Mouse (Mus musculus) frontal cortex, postnatal 25 days (tissue): ENCODE data around the gene Nlrp5.
"Not testable (repeated sequence)": the region's sequence is repeated elsewhere in the genome, so short reads cannot be mapped to it uniquely, and the experiment has no call there.

Experiments used
- DNase-seq, 2 experiments: peaks; one replicate each; pipeline ENCODE4 v3.0.0; 2022; ENCODE audit warnings: low spot score in 2 of 2

Gene Nlrp5

GRCm38 (mm10) chr7:23385589-23385988 lies at the start of gene Nlrp5:
Nlrp5 (plus strand) TSS chr7:23385889.
- DNase-seq, result no peak

DNA sequence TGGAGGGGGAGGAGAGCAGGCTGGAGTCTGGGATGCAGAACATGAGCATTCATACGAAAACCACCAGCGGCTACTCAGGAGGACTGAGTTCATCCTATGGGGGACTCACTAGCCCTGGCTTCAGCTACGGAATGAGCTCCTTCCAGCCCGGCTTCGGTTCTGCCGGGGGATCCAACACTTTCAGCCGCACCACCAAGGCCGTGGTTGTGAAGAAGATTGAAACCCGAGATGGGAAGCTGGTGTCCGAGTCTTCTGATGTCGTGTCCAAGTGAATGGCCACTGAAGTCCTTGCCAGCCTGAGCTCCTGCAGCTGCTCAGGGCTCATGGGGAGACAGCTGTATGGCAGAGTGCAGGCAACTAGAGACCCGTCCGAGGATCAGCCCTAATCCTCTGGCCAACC lies 27.4 kb upstream of the Nlrp5 start:
- not testable (repeated sequence) for DNase-seq

DNA sequence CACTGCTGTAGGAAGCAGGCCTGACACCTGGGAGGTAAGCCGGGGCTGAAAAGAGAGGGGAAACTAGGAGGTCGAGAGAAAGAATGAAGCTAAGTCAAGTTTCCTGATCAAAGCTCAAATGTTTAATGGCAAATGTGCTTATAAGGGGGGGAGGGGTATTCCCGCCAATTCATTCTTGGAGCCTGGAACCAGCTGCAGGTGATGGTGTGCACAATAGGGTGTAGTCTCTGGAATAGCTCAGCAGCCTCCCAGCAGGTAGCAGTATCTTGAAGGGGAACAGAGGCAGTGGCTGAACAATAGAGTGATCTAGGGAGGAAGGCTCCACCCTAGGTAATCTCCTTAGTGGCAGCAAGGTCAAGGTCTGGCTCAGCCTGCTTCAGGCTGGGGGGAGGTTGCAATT lies 84.5 kb downstream of the Nlrp5 start:
- DNase-seq, result not testable (repeated sequence)

- DNase-seq, result not testable (repeated sequence)
These were observed 85.1 kb downstream of the Nlrp5 start for GRCm38 (mm10) chr7:23470832-23471231.

DNA sequence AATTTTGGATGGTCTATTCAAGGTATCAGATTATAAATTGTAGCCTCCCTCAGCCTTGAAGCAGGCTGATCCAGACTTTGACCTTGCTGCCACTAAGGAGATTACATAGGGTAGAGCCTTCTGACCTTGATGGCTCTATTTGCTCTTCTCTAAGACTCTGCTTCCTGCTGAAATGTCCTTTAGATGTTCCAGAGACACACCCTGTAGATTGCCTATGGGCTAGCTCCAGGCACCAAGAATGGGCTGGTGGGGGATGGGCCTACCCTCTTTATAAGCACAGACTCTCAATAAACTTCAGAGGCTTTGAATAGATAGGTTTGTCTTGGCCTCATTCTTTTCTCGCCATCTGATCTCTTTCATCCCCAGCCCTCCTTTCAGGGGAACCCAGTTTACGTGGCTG lies 87.2 kb downstream of the Nlrp5 start:
- not testable (repeated sequence) for DNase-seq
